In genomic region chr9:86298596-86298995, GRCm38 (mm10) we compare ENCODE assay signal across 25 mouse cellular contexts.
DNase-seq lines count a peak whose midpoint lies in the region; ATAC-seq and TF ChIP-seq lines count a peak whose summit lies in the region.
"Had no signal": no experiment of that assay in that cellular context is flagged by ENCODE, and none has a peak within 500 bp of the region (broad histone marks: within the 10 kb centered on the region; RNA-seq: fewer than 3 reads in every experiment).

No protein-coding gene starts in this region.

- no peak for DNase-seq in heart, embryonic 10.5 days (ENCODE audit: low spot score)
- DNase-seq in midbrain, embryonic 11.5 days (ENCODE audit: low spot score, missing footprints), result no peak
- no peak for DNase-seq in midbrain, embryonic 14.5 days
- DNase-seq in hindbrain, postnatal 0 days (ENCODE audit: low spot score), result no peak
- DNase-seq in layer of hippocampus, adult 2 months (ENCODE audit: low spot score in 2 of 2), result no peak
- DNase-seq: adrenal gland, adult 2 months; adrenal gland, postnatal 36 days; B cell, adult 2 months; cerebellum, adult 2 months; forebrain, postnatal 0 days; kidney, adult 9 months; kidney, postnatal 10 days; layer of hippocampus, adult 9-11 months; lung, postnatal 4 days; right cerebral cortex, postnatal 14 days; thymus, postnatal 4 days had no signal

- H3K4me1 ChIP-seq in heart, embryonic 14.5 days (ENCODE audit: control insufficient read depth in 2 of 2, insufficient read depth in 2 of 2, low read length in 2 of 2), result peaks cover 0 to 5% of the 10 kb centered on the region in 2 experiments; a peak in 1 of 4 replicates
- H3K4me1 ChIP-seq in heart, embryonic 10.5 days, result no peaks in the 10 kb centered on the region
- H3K4me1 ChIP-seq in midbrain, embryonic 11.5 days (ENCODE audit: control insufficient read depth, insufficient read depth, low read length), result peaks cover 16% of the 10 kb centered on the region
- H3K4me1 ChIP-seq in midbrain, embryonic 14.5 days (ENCODE audit: control insufficient read depth, insufficient read depth, low read length), result peaks cover 17% of the 10 kb centered on the region
- peaks cover 12% of the 10 kb centered on the region for H3K4me1 ChIP-seq in hindbrain, embryonic 12.5 days
- no peaks in the 10 kb centered on the region for H3K4me1 ChIP-seq in hindbrain, postnatal 0 days (ENCODE audit: insufficient read depth, low read length)
- H3K4me1 ChIP-seq: megakaryocyte, embryonic 14.5 days; neural tube, embryonic 13.5 days had no signal

- no peaks in the 10 kb centered on the region for H3K27me3 ChIP-seq in heart, embryonic 14.5 days (ENCODE audit: control insufficient read depth, insufficient read depth, low read length)
- H3K27me3 ChIP-seq in heart, embryonic 10.5 days (ENCODE audit: insufficient read depth, poor library complexity, severe bottlenecking), result no peaks in the 10 kb centered on the region
- H3K27me3 ChIP-seq in midbrain, embryonic 11.5 days (ENCODE audit: control insufficient read depth, insufficient read depth, low read length), result no peaks in the 10 kb centered on the region
- no peaks in the 10 kb centered on the region for H3K27me3 ChIP-seq in midbrain, embryonic 14.5 days (ENCODE audit: control insufficient read depth, insufficient read depth, low read length)
- no peaks in the 10 kb centered on the region for H3K27me3 ChIP-seq in hindbrain, embryonic 12.5 days
- no peaks in the 10 kb centered on the region for H3K27me3 ChIP-seq in hindbrain, postnatal 0 days (ENCODE audit: insufficient read depth, low read length)
- H3K27me3 ChIP-seq: heart, embryonic 15.5 days; limb, embryonic 13.5 days; megakaryocyte, embryonic 14.5 days; neural tube, embryonic 13.5 days had no signal

- no peak overlapping the region for H3K4me3 ChIP-seq in heart, embryonic 14.5 days (ENCODE audit: control insufficient read depth in 1 of 2, insufficient read depth in 1 of 2, low read depth in 1 of 2, low read length in 2 of 2)
- H3K4me3 ChIP-seq in heart, embryonic 10.5 days, result no peak overlapping the region
- no peak overlapping the region for H3K4me3 ChIP-seq in midbrain, embryonic 11.5 days (ENCODE audit: low read depth, low read length)
- no peak overlapping the region for H3K4me3 ChIP-seq in midbrain, embryonic 14.5 days (replicated peaks; ENCODE audit: low read depth, low read length)
- H3K4me3 ChIP-seq in hindbrain, embryonic 12.5 days, result no peak overlapping the region
- no peak overlapping the region for H3K4me3 ChIP-seq in hindbrain, postnatal 0 days (ENCODE audit: low read length)
- no peak overlapping the region for H3K4me3 ChIP-seq in layer of hippocampus, adult 2 months
- H3K4me3 ChIP-seq: heart, embryonic 15.5 days; limb, embryonic 13.5 days; megakaryocyte, embryonic 14.5 days; neural tube, embryonic 13.5 days had no signal

- no peaks in the 10 kb centered on the region for H3K36me3 ChIP-seq in heart, embryonic 14.5 days (ENCODE audit: control insufficient read depth, insufficient read depth, low read length)
- H3K36me3 ChIP-seq in heart, embryonic 10.5 days, result no peaks in the 10 kb centered on the region
- no peaks in the 10 kb centered on the region for H3K36me3 ChIP-seq in midbrain, embryonic 11.5 days (ENCODE audit: control insufficient read depth, insufficient read depth, low read length)
- no peaks in the 10 kb centered on the region for H3K36me3 ChIP-seq in midbrain, embryonic 14.5 days (ENCODE audit: control insufficient read depth, insufficient read depth, low read length)
- no peaks in the 10 kb centered on the region for H3K36me3 ChIP-seq in hindbrain, embryonic 12.5 days
- no peaks in the 10 kb centered on the region for H3K36me3 ChIP-seq in hindbrain, postnatal 0 days (ENCODE audit: insufficient read depth, low read length)
- H3K36me3 ChIP-seq: heart, embryonic 15.5 days; limb, embryonic 13.5 days; neural tube, embryonic 13.5 days had no signal

- no peak for ATAC-seq in heart, embryonic 14.5 days (ENCODE audit: insufficient number of reproducible peaks, insufficient read depth, low FRiP score, low read depth)
- ATAC-seq in midbrain, embryonic 11.5 days (ENCODE audit: low FRiP score), result peak; percentile 45
- no peak for ATAC-seq in midbrain, embryonic 14.5 days (ENCODE audit: low FRiP score, low TSS enrichment)
- no peak for ATAC-seq in hindbrain, embryonic 12.5 days (ENCODE audit: low FRiP score)
- ATAC-seq in hindbrain, postnatal 0 days, result no peak
- ATAC-seq: activated CD4-positive, CD25-positive, alpha-beta regulatory T cell, adult 4 months; forebrain, postnatal 0 days; intestine, postnatal 0 days had no signal

- H3K9ac ChIP-seq in heart, embryonic 14.5 days (ENCODE audit: low read length), result no peak overlapping the region
- no peak overlapping the region for H3K9ac ChIP-seq in midbrain, embryonic 11.5 days (ENCODE audit: low read length)
- no peak overlapping the region for H3K9ac ChIP-seq in midbrain, embryonic 14.5 days (replicated peaks; ENCODE audit: low read length)
- H3K9ac ChIP-seq in hindbrain, embryonic 12.5 days, result no peak overlapping the region
- H3K9ac ChIP-seq in hindbrain, postnatal 0 days (replicated peaks; ENCODE audit: low read length), result no peak overlapping the region
- H3K9ac ChIP-seq: forebrain, postnatal 0 days; heart, embryonic 15.5 days; limb, embryonic 13.5 days; neural tube, embryonic 13.5 days had no signal

- no peaks in the 10 kb centered on the region for H3K9me3 ChIP-seq in heart, embryonic 14.5 days (ENCODE audit: control insufficient read depth, low read length)
- no peaks in the 10 kb centered on the region for H3K9me3 ChIP-seq in heart, embryonic 10.5 days
- H3K9me3 ChIP-seq in midbrain, embryonic 11.5 days (ENCODE audit: control insufficient read depth, low read length), result no peaks in the 10 kb centered on the region
- H3K9me3 ChIP-seq in midbrain, embryonic 14.5 days (ENCODE audit: control insufficient read depth, low read length), result no peaks in the 10 kb centered on the region
- H3K9me3 ChIP-seq in hindbrain, embryonic 12.5 days (replicated peaks), result no peaks in the 10 kb centered on the region
- H3K9me3 ChIP-seq in hindbrain, postnatal 0 days (ENCODE audit: low read length), result no peaks in the 10 kb centered on the region
- H3K9me3 ChIP-seq: heart, embryonic 15.5 days; limb, embryonic 13.5 days; megakaryocyte, embryonic 14.5 days; neural tube, embryonic 13.5 days had no signal

- TF ChIP-seq CTCF in hindbrain, postnatal 0 days (IDR thresholded peaks at IDR 0.05; ENCODE audit: low read depth), result no peak
- no peak for TF ChIP-seq CTCF in layer of hippocampus, adult 2 months (conservative IDR thresholded peaks at IDR 0.05)

- no peak overlapping the region for H3K27ac ChIP-seq in heart, embryonic 14.5 days (replicated peaks in 1 of 2; ENCODE audit: control insufficient read depth in 1 of 2, insufficient read depth in 1 of 2, low read depth in 2 of 2, low read length in 2 of 2)
- H3K27ac ChIP-seq in heart, embryonic 10.5 days, result no peak overlapping the region
- H3K27ac ChIP-seq in midbrain, embryonic 11.5 days (ENCODE audit: low read depth, low read length), result no peak overlapping the region
- no peak overlapping the region for H3K27ac ChIP-seq in midbrain, embryonic 14.5 days (replicated peaks; ENCODE audit: low read depth, low read length)
- no peak overlapping the region for H3K27ac ChIP-seq in hindbrain, embryonic 12.5 days
- H3K27ac ChIP-seq in hindbrain, postnatal 0 days, result no peak overlapping the region
- H3K27ac ChIP-seq in layer of hippocampus, adult 2 months, result no peak overlapping the region
- H3K27ac ChIP-seq: heart, embryonic 15.5 days; limb, embryonic 13.5 days; neural tube, embryonic 13.5 days had no signal

- 0 out of 2 replicates have a peak overlapping the region, but pooled peaks have one; percentile 8 for H3K4me2 ChIP-seq in heart, embryonic 14.5 days (ENCODE audit: low read length)
- H3K4me2 ChIP-seq in midbrain, embryonic 11.5 days, result no peak overlapping the region
- no peak overlapping the region for H3K4me2 ChIP-seq in midbrain, embryonic 14.5 days (ENCODE audit: low read length)
- H3K4me2 ChIP-seq in hindbrain, embryonic 12.5 days (replicated peaks), result peak overlapping the region; percentile 16; the same call in 1 of the 2 replicates
- H3K4me2 ChIP-seq in hindbrain, postnatal 0 days (ENCODE audit: low read depth, low read length), result 0 out of 2 replicates have a peak overlapping the region, but pooled peaks have one; percentile 2
- H3K4me2 ChIP-seq: heart, embryonic 15.5 days; limb, embryonic 13.5 days; liver, embryonic 11.5 days; neural tube, embryonic 13.5 days had no signal

- 76% methylated on average over 8 of the region's 8 CpGs for WGBS in heart, embryonic 14.5 days
- 73% methylated on average over 8 of the region's 8 CpGs for WGBS in heart, embryonic 10.5 days
- 38% methylated on average over 8 of the region's 8 CpGs for WGBS in midbrain, embryonic 11.5 days
- WGBS in midbrain, embryonic 14.5 days, result 10% methylated on average over 8 of the region's 8 CpGs
- WGBS in hindbrain, embryonic 12.5 days, result 28% methylated on average over 8 of the region's 8 CpGs
- 14% methylated on average over 8 of the region's 8 CpGs for WGBS in hindbrain, postnatal 0 days

Comparison
In these comparisons a context has a peak if more than half of its experiments do, and no peak if none do; other contexts are left out.
1. H3K4me2 ChIP-seq: peak in heart, embryonic 14.5 days (single experiment), hindbrain, embryonic 12.5 days (single experiment) and hindbrain, postnatal 0 days (single experiment); none in midbrain, embryonic 11.5 days (single experiment) and midbrain, embryonic 14.5 days (single experiment).